Mouse (Mus musculus): ENCODE measurements around the gene Esr2. TPM values are rescaled to one million over a fixed set of nuclear protein-coding genes. Genes with fewer than 3 reads are reported as not detected.

Gene Esr2
- 0.16 to 0.39 TPM in 2 of 4 replicates, not detected in the others for total RNA-seq (2023)

GRCm38 (mm10) chr12:76177000-76177863 lies at the start of gene Esr2:
Gene Esr2, minus strand, starts transcription at chr12:76177259.

Other genes starting within 250 kb of the Esr2 start
- gene Tex21, start 69.5 kb upstream of the Esr2 start, total RNA-seq (2023) = 0.78 to 1.1 TPM (median 0.80 TPM) in 4 replicates
- gene Mthfd1, start 78.0 kb upstream of the Esr2 start, total RNA-seq (2023) = 55.8 to 62.5 TPM (median 61.1 TPM) in 4 replicates
- 1.4 to 2.0 TPM (median 1.8 TPM) in 4 replicates for gene Akap5, start 147.6 kb upstream of the Esr2 start, total RNA-seq (2023)
- gene Zbtb25, start 192.3 kb upstream of the Esr2 start, total RNA-seq (2023) = 32.4 to 42.1 TPM (median 40.0 TPM) in 4 replicates
- 15.8 to 16.7 TPM (median 16.4 TPM) in 4 replicates for gene Zbtb1, start 193.0 kb upstream of the Esr2 start, total RNA-seq (2023)
- gene Hspa2, start 226.9 kb upstream of the Esr2 start, total RNA-seq (2023) = 13.3 to 15.9 TPM (median 14.7 TPM) in 4 replicates
- gene Ppp1r36, start 240.3 kb upstream of the Esr2 start, total RNA-seq (2023) = not detected in 4 replicates

Measured in B cell, adult 62 days (primary cell).